Mouse (Mus musculus): ENCODE measurements at regions not wholly inside any gene's neighbourhood (a gene's known extent, or its start where the extent isn't known, plus 50 kb on each side); places are given as distances from the start of the nearest gene placed in this dataset.

DNA sequence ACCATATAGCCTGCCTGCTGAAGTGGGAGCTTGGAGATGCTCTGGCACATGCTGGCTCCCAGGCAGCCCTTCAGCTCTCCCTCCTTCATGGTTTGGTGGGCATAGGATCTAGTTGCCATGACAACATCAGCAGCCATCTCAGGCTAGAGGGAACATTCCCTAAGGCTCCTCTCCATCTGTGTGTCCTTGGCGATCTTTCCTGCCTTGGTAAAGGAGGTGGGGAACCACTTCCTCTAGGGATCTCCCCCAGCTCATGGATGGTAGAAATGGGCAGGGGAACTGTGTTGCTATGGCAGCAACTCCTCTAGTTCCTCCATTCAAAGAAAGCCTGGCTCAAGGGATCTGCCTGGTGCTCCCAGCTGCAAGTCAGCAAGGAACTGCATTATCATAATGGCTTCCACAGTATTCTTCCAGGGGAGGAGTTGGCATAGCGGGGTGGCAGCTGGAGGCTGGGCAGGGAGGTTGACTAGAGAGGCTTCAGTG is 74.6 kb upstream of the Gpr158 start:
- TF ChIP-seq CTCF (IDR thresholded peaks at IDR 0.05; ENCODE audit: low read depth), result no peak
- no peak for TF ChIP-seq EP300 (IDR thresholded peaks at IDR 0.05; ENCODE audit: low read depth)
